Mouse (Mus musculus) bone marrow macrophage, adult 2 months (primary cell): ENCODE data around the gene Fgfrl1. TPM values are rescaled to one million over a fixed set of nuclear protein-coding genes. Genes with fewer than 3 reads are reported as not detected.

Experiments
- H3K27ac ChIP-seq: 2 replicates; pipeline ENCODE4 v1.5.1; 2012; ENCODE audit warnings: low read depth, low read length; ENCODE audit not compliant: insufficient read depth
- H3K4me1 ChIP-seq: 2 replicates; pipeline ENCODE4 v1.6.1; 2012; ENCODE audit warnings: low read length; ENCODE audit not compliant: control insufficient read depth, insufficient read depth
- H3K4me3 ChIP-seq: 2 replicates; pipeline ENCODE4 v1.5.1; 2012; ENCODE audit warnings: mild to moderate bottlenecking, low read length, moderate library complexity; ENCODE audit not compliant: insufficient read depth
- CTCF ChIP-seq: IDR thresholded peaks from 2 replicates; pipeline ENCODE4 v1.5.1; 2012; ENCODE audit warnings: low read depth, mild to moderate bottlenecking, low read length, moderate library complexity
- POLR2A ChIP-seq: IDR thresholded peaks from 2 replicates; pipeline ENCODE4 v1.6.1; 2012; ENCODE audit warnings: mild to moderate bottlenecking, low read depth, low read length, borderline replicate concordance
- polyA plus RNA-seq: library from polyadenylated mRNA; stranded (reverse); fragments of >200 nt; gene quantifications from 2 replicates; pipeline ENCODE4 v1.2.4, GENCODE M21; 2012; ENCODE audit not compliant: missing spikeins, insufficient read depth, insufficient read length

Gene Fgfrl1
- polyA plus RNA-seq, 1 experiment, result 1.5 TPM

- no peak overlapping the region for H3K4me3 ChIP-seq
- H3K27ac ChIP-seq, result no peak overlapping the region
- no peak for TF ChIP-seq POLR2A
- TF ChIP-seq CTCF, result no peak
- peaks cover 5% of the 10 kb centered on the region; the same call in 1 of the 2 replicates for H3K4me1 ChIP-seq
Measured at GRCm38 (mm10) chr5:108695861-108696260, 3.7 kb downstream of the Fgfrl1 start.

GRCm38 (mm10) chr5:108696542-108696941 is 4.4 kb downstream of the Fgfrl1 start:
- Histone ChIP-seq H3K27ac (no peak overlapping the region), H3K4me3 (no peak overlapping the region), H3K4me1 (peaks cover 5% of the 10 kb centered on the region; the same call in 1 of the 2 replicates)
- TF ChIP-seq POLR2A, result no peak
- no peak for TF ChIP-seq CTCF

GRCm38 (mm10) chr5:108697341-108697753 is 5.2 kb downstream of the Fgfrl1 start:
- no peak overlapping the region for H3K4me3 ChIP-seq
- H3K4me1 ChIP-seq, result peaks cover 5% of the 10 kb centered on the region; the same call in 1 of the 2 replicates
- H3K27ac ChIP-seq, result no peak overlapping the region
- no peak for TF ChIP-seq CTCF
- TF ChIP-seq POLR2A, result no peak

- TF ChIP-seq POLR2A, result no peak
- no peak for TF ChIP-seq CTCF
- Histone ChIP-seq H3K4me1 (no peaks in the 10 kb centered on the region), H3K4me3 (no peak overlapping the region), H3K27ac (no peak overlapping the region)
Measured at GRCm38 (mm10) chr5:108700346-108700745, 8.2 kb downstream of the Fgfrl1 start.

- no peaks in the 10 kb centered on the region for H3K4me1 ChIP-seq
- H3K4me3 ChIP-seq, result no peak overlapping the region
- TF ChIP-seq CTCF, result no peak
- no peak for TF ChIP-seq POLR2A
- no peak overlapping the region for H3K27ac ChIP-seq
Measured at GRCm38 (mm10) chr5:108701341-108702021, 9.3 kb downstream of the Fgfrl1 start.

- TF ChIP-seq POLR2A, result no peak
- TF ChIP-seq CTCF, result no peak
- H3K4me3 ChIP-seq, result no peak overlapping the region
- H3K4me1 ChIP-seq, result no peaks in the 10 kb centered on the region
Measured at GRCm38 (mm10) chr5:108703754-108704626, 11.8 kb downstream of the Fgfrl1 start.

GRCm38 (mm10) chr5:108707758-108708157 is 15.6 kb downstream of the Fgfrl1 start:
- peaks cover 5% of the 10 kb centered on the region; the same call in 1 of the 2 replicates for H3K4me1 ChIP-seq
- TF ChIP-seq CTCF (no peak), POLR2A (no peak)

More at GRCm38 (mm10) chr5:108703754-108704626, 11.8 kb downstream of the Fgfrl1 start:
- no peak overlapping the region for H3K27ac ChIP-seq

GRCm38 (mm10) chr5:108708419-108708818 is 16.2 kb downstream of the Fgfrl1 start:
- TF ChIP-seq CTCF, result no peak
- no peak for TF ChIP-seq POLR2A
- Histone ChIP-seq H3K27ac (no peak overlapping the region), H3K4me1 (peaks cover 5% of the 10 kb centered on the region; the same call in 1 of the 2 replicates), H3K4me3 (no peak overlapping the region)

More at GRCm38 (mm10) chr5:108707758-108708157, 15.6 kb downstream of the Fgfrl1 start:
- H3K27ac ChIP-seq, result no peak overlapping the region
- no peak overlapping the region for H3K4me3 ChIP-seq

GRCm38 (mm10) chr5:108708981-108709731 is 17.0 kb downstream of the Fgfrl1 start:
- no peak overlapping the region for H3K4me3 ChIP-seq
- peaks cover 5% of the 10 kb centered on the region; the same call in 1 of the 2 replicates for H3K4me1 ChIP-seq
- no peak overlapping the region for H3K27ac ChIP-seq
- TF ChIP-seq POLR2A (no peak), CTCF (no peak)
